In genomic region chr2:152636246-152637005, GRCm38 (mm10) we compare ENCODE assay signal across 10 mouse cellular contexts. TPM values are rescaled to one million over a fixed set of nuclear protein-coding genes. Genes with fewer than 3 reads are reported as not detected.
DNase-seq lines count a peak whose midpoint lies in the region; ATAC-seq lines count a peak whose summit lies in the region.
"Had no signal": no experiment of that assay in that cellular context is flagged by ENCODE, and none has a peak within 500 bp of the region (broad histone marks: within the 10 kb centered on the region; RNA-seq: fewer than 3 reads in every experiment).

No protein-coding gene starts in this region.

- H3K27ac ChIP-seq in liver, embryonic 15.5 days (replicated peaks) = 0 out of 2 replicates have a peak overlapping the region, but pooled peaks have one; percentile 19
- no peak overlapping the region for H3K27ac ChIP-seq in forebrain, embryonic 13.5 days

- no peak overlapping the region for H3K4me2 ChIP-seq in liver, embryonic 15.5 days
- H3K4me2 ChIP-seq in forebrain, embryonic 13.5 days = no peak overlapping the region

- peak; percentile 63 for DNase-seq in urinary bladder, postnatal 14 days (ENCODE audit: low spot score)
- DNase-seq in urinary bladder, adult 2 months (ENCODE audit: low spot score) = no peak
- peak; percentile 88 for DNase-seq in heart, postnatal 4 days
- peak; percentile 59 for DNase-seq in testis, postnatal 14 days (ENCODE audit: low spot score)
- no peak for DNase-seq in left cerebral cortex, adult 8-10 months (ENCODE audit: low spot score in 2 of 2)

- WGBS in liver, embryonic 15.5 days (ENCODE audit: insufficient replicate concordance) = 55% methylated on average over 23 of the region's 23 CpGs
- 80% methylated on average over 23 of the region's 23 CpGs for WGBS in forebrain, embryonic 13.5 days

- H3K36me3 ChIP-seq in liver, embryonic 15.5 days (replicated peaks) = no peaks in the 10 kb centered on the region
- no peaks in the 10 kb centered on the region for H3K36me3 ChIP-seq in forebrain, embryonic 13.5 days (ENCODE audit: poor library complexity, severe bottlenecking)

- no peaks in the 10 kb centered on the region for H3K4me1 ChIP-seq in liver, embryonic 15.5 days (replicated peaks)
- H3K4me1 ChIP-seq in forebrain, embryonic 13.5 days = peaks cover 14% of the 10 kb centered on the region

- no peak overlapping the region for H3K9ac ChIP-seq in liver, embryonic 15.5 days
- no peak overlapping the region for H3K9ac ChIP-seq in forebrain, embryonic 13.5 days

- H3K4me3 ChIP-seq in liver, embryonic 15.5 days (replicated peaks) = no peak overlapping the region
- H3K4me3 ChIP-seq in forebrain, embryonic 13.5 days = no peak overlapping the region

- no peaks in the 10 kb centered on the region for H3K9me3 ChIP-seq in liver, embryonic 15.5 days (replicated peaks)
- H3K9me3 ChIP-seq in forebrain, embryonic 13.5 days (replicated peaks) = no peaks in the 10 kb centered on the region

- peaks cover 11% of the 10 kb centered on the region for H3K27me3 ChIP-seq in liver, embryonic 15.5 days
- 0 out of 2 replicates have a peak, but pooled peaks cover 4% of the 10 kb centered on the region for H3K27me3 ChIP-seq in forebrain, embryonic 13.5 days

- ATAC-seq in liver, embryonic 15.5 days (ENCODE audit: insufficient read depth) = peak; percentile 42; the same call in 1 of the 2 replicates
- no peak for ATAC-seq in activated CD4-positive, CD25-positive, alpha-beta regulatory T cell, adult 4 months
- ATAC-seq in forebrain, embryonic 13.5 days = no peak

RNA-seq across cellular contexts. Expression of gene Rem1, which starts 9.7 kb away (rescaled TPM):
- 9.4 and 11.7 TPM in 2 replicates for polyA plus RNA-seq in urinary bladder, adult 2 months (2012; rRNA removed)
- total RNA-seq in heart, postnatal 4 days (2021) = 10 to 100 TPM; 13.5 to 13.9 TPM
- polyA plus RNA-seq in liver, embryonic 15.5 days (2015; fragmentation: Nextera tagmentation; extraction: Ambion mirVana) = 0.58 and 1.1 TPM in 2 replicates
- not detected for polyA plus RNA-seq in activated CD4-positive, CD25-positive, alpha-beta regulatory T cell, adult 4 months (2017; shearing (Covaris generic))
- 0.19 and 0.20 TPM in 2 replicates for polyA plus RNA-seq in forebrain, embryonic 13.5 days (2015; fragmentation: Nextera tagmentation; extraction: Ambion mirVana)
- total RNA-seq in left cerebral cortex, adult 8-10 months (2022) = 1 to 10 TPM in 2 of 4 experiments, under 1 TPM in 2; 0.87 to 1.6 (median 1.1) TPM

RNA-seq across cellular contexts. Expression of gene Defb25, which starts 13.6 kb away (rescaled TPM):
- 0.78 and 0.95 TPM in 2 replicates for polyA plus RNA-seq in urinary bladder, adult 2 months (2012; rRNA removed)
- not detected for total RNA-seq in heart, postnatal 4 days (2021)
- polyA plus RNA-seq in liver, embryonic 15.5 days (2015; fragmentation: Nextera tagmentation; extraction: Ambion mirVana) = not detected in 2 replicates
- polyA plus RNA-seq in activated CD4-positive, CD25-positive, alpha-beta regulatory T cell, adult 4 months (2017; shearing (Covaris generic)) = not detected
- polyA plus RNA-seq in forebrain, embryonic 13.5 days (2015; fragmentation: Nextera tagmentation; extraction: Ambion mirVana) = not detected in 2 replicates
- total RNA-seq in left cerebral cortex, adult 8-10 months (2022) = not detected
- total RNA-seq: neutrophil, adult 5-6 weeks had no signal
- polyA plus RNA-seq: embryonic facial prominence, embryonic 11.5 days had no signal

RNA-seq across cellular contexts. Expression of gene Defb36, which starts 32.3 kb away (rescaled TPM):
- polyA plus RNA-seq in urinary bladder, adult 2 months (2012; rRNA removed) = not detected in 2 replicates
- total RNA-seq in heart, postnatal 4 days (2021) = not detected
- not detected in 2 replicates for polyA plus RNA-seq in liver, embryonic 15.5 days (2015; fragmentation: Nextera tagmentation; extraction: Ambion mirVana)
- not detected for polyA plus RNA-seq in activated CD4-positive, CD25-positive, alpha-beta regulatory T cell, adult 4 months (2017; shearing (Covaris generic))
- not detected in 2 replicates for polyA plus RNA-seq in forebrain, embryonic 13.5 days (2015; fragmentation: Nextera tagmentation; extraction: Ambion mirVana)
- total RNA-seq in left cerebral cortex, adult 8-10 months (2022) = not detected
- total RNA-seq: neutrophil, adult 5-6 weeks had no signal
- polyA plus RNA-seq: embryonic facial prominence, embryonic 11.5 days had no signal

RNA-seq across cellular contexts. Expression of gene H13, which starts 32.8 kb away (rescaled TPM):
- polyA plus RNA-seq in urinary bladder, adult 2 months (2012; rRNA removed) = 64.3 and 67.2 TPM in 2 replicates
- 10 to 100 TPM; 54.1 to 54.2 TPM for total RNA-seq in heart, postnatal 4 days (2021)
- polyA plus RNA-seq in liver, embryonic 15.5 days (2015; fragmentation: Nextera tagmentation; extraction: Ambion mirVana) = 45.2 and 49.8 TPM in 2 replicates
- polyA plus RNA-seq in activated CD4-positive, CD25-positive, alpha-beta regulatory T cell, adult 4 months (2017; shearing (Covaris generic)) = 10 to 100 TPM; 72.7 to 82.3 TPM
- polyA plus RNA-seq in forebrain, embryonic 13.5 days (2015; fragmentation: Nextera tagmentation; extraction: Ambion mirVana) = 131 and 142 TPM in 2 replicates
- total RNA-seq in left cerebral cortex, adult 8-10 months (2022) = 10 to 100 TPM; 59.6 to 78.5 (median 71.8) TPM

RNA-seq across cellular contexts. Expression of gene Defb45, which starts 37.2 kb away (rescaled TPM):
- polyA plus RNA-seq in urinary bladder, adult 2 months (2012; rRNA removed) = 0.21 TPM in 1 of 2 replicates, not detected in the other
- total RNA-seq in heart, postnatal 4 days (2021) = not detected
- not detected in 2 replicates for polyA plus RNA-seq in liver, embryonic 15.5 days (2015; fragmentation: Nextera tagmentation; extraction: Ambion mirVana)
- polyA plus RNA-seq in activated CD4-positive, CD25-positive, alpha-beta regulatory T cell, adult 4 months (2017; shearing (Covaris generic)) = not detected
- polyA plus RNA-seq in forebrain, embryonic 13.5 days (2015; fragmentation: Nextera tagmentation; extraction: Ambion mirVana) = not detected in 2 replicates
- total RNA-seq in left cerebral cortex, adult 8-10 months (2022) = not detected
- total RNA-seq: neutrophil, adult 5-6 weeks had no signal
- polyA plus RNA-seq: embryonic facial prominence, embryonic 11.5 days had no signal

Comparison
In these comparisons a context has a peak if more than half of its experiments do, and no peak if none do; other contexts are left out.
1. DNase-seq: peak in urinary bladder, postnatal 14 days (single experiment), heart, postnatal 4 days (single experiment) and testis, postnatal 14 days (single experiment); none in urinary bladder, adult 2 months (single experiment) and left cerebral cortex, adult 8-10 months (0 of 2).